Mouse (Mus musculus): ENCODE measurements around the gene Cabp7. TPM values are rescaled to one million over a fixed set of nuclear protein-coding genes. Genes with fewer than 3 reads are reported as not detected.

Cabp7 gene
- polyA plus RNA-seq, 1 experiment from 2014 or later = 0.07 TPM

DNA sequence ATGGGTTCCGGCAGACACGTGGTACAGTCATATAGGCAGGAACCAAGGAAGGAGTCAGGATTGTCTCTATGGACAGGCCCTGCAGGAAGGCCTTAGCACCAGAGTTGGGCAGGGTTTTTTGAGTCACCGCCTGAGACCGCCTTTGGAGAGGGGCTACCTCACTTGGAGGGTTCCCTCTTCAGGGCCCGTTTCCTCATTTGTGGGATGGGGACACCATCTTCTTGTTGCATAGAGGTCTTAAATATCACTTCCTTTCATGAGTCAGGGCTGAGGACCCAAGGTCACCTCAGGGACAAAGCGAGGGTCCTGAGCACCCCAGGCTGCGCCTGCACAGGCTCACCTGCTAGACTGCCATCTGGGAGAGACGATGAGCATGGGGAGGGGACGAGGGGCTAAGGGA lies 9.9 kb upstream of the Cabp7 start:
- Histone ChIP-seq H3K27ac (ENCODE audit: low read length) (no peak overlapping the region), H3K9ac (ENCODE audit: low read depth, low read length) (no peak overlapping the region), H3K36me3 (ENCODE audit: control insufficient read depth, insufficient read depth, low read length) (no peaks in the 10 kb centered on the region), H3K27me3 (replicated peaks; ENCODE audit: control insufficient read depth, insufficient read depth, low read length) (peaks cover under 1% of the 10 kb centered on the region; the same call in 1 of the 2 replicates), H3K4me2 (ENCODE audit: low read depth, low read length) (no peak overlapping the region), H3K9me3 (ENCODE audit: control insufficient read depth, low read length) (peaks cover 3% of the 10 kb centered on the region; the same call in 1 of the 2 replicates), H3K4me3 (ENCODE audit: low read length) (no peak overlapping the region), H3K4me1 (ENCODE audit: control insufficient read depth, insufficient read depth, low read length) (no peaks in the 10 kb centered on the region)
- no peak for ATAC-seq
- WGBS = 79% methylated on average over 9 of the region's 9 CpGs

DNA sequence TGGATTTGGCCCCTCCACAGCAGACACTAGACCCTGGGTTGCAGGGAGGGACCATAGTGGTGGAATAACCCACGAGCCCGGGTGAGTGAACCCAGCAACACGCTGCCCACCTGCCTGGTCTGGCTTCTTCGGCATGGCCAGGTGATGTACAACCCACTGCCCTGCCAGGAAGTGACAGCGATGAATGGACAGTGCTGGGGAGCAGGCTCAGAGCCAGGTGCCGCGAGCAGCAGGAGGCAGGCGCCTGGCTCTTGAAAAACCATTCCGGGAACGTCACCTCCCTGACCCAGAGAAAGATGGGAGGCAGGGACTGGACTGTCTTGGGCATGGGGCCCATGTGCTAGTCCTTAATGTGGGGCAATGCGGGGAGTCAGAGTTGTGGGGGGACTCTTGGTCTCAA lies 8.3 kb upstream of the Cabp7 start:
- 69% methylated on average over 11 of the region's 11 CpGs for WGBS
- H3K27me3 ChIP-seq (replicated peaks; ENCODE audit: control insufficient read depth, insufficient read depth, low read length) = peaks cover 3% of the 10 kb centered on the region
- no peak overlapping the region for H3K4me3 ChIP-seq (ENCODE audit: low read length)
- no peak overlapping the region for H3K27ac ChIP-seq (ENCODE audit: low read length)
- no peak for ATAC-seq
- H3K9me3 ChIP-seq (ENCODE audit: control insufficient read depth, low read length) = peaks cover 3% of the 10 kb centered on the region; the same call in 1 of the 2 replicates
- no peaks in the 10 kb centered on the region for H3K36me3 ChIP-seq (ENCODE audit: control insufficient read depth, insufficient read depth, low read length)
- H3K4me2 ChIP-seq (ENCODE audit: low read depth, low read length) = no peak overlapping the region
- H3K9ac ChIP-seq (ENCODE audit: low read depth, low read length) = no peak overlapping the region
- H3K4me1 ChIP-seq (ENCODE audit: control insufficient read depth, insufficient read depth, low read length) = no peaks in the 10 kb centered on the region

DNA sequence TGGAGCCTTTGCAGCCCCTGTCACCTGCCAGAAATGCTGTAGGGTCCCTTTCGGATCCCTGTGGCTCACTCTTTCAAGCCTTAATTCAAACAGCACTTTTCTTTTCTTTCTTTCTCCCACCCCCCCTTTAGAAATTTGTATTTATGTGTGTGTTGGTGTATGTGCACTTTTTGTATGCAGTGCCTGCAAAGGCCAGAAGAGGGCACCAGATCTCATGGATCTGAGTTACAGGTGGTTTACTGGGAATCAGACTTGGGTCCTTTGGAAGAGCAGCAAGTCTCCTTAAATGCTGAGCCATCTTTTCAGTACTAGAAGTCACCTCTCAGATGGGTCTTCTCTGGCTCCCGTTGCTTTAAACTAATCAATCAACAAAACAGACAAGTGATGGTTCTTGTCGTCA lies 7.5 kb upstream of the Cabp7 start:
- Histone ChIP-seq H3K27ac (ENCODE audit: low read length) (no peak overlapping the region), H3K4me2 (ENCODE audit: low read depth, low read length) (no peak overlapping the region), H3K27me3 (replicated peaks; ENCODE audit: control insufficient read depth, insufficient read depth, low read length) (peaks cover 11% of the 10 kb centered on the region), H3K9ac (ENCODE audit: low read depth, low read length) (no peak overlapping the region), H3K9me3 (ENCODE audit: control insufficient read depth, low read length) (peaks cover 3% of the 10 kb centered on the region; the same call in 1 of the 2 replicates), H3K4me1 (ENCODE audit: control insufficient read depth, insufficient read depth, low read length) (no peaks in the 10 kb centered on the region), H3K36me3 (ENCODE audit: control insufficient read depth, insufficient read depth, low read length) (no peaks in the 10 kb centered on the region), H3K4me3 (ENCODE audit: low read length) (no peak overlapping the region)
- WGBS = 94% methylated on average over 3 of the region's 3 CpGs
- ATAC-seq = no peak

GRCm38 (mm10) chr11:4752836-4753235 lies 6.3 kb upstream of the Cabp7 start:
- H3K4me1 ChIP-seq (ENCODE audit: control insufficient read depth, insufficient read depth, low read length) = no peaks in the 10 kb centered on the region
- no peak overlapping the region for H3K4me2 ChIP-seq (ENCODE audit: low read depth, low read length)
- H3K9me3 ChIP-seq (ENCODE audit: control insufficient read depth, low read length) = peaks cover 3% of the 10 kb centered on the region; the same call in 1 of the 2 replicates
- ATAC-seq = no peak
- peaks cover 23% of the 10 kb centered on the region for H3K27me3 ChIP-seq (replicated peaks; ENCODE audit: control insufficient read depth, insufficient read depth, low read length)
- no peak overlapping the region for H3K27ac ChIP-seq (ENCODE audit: low read length)
- WGBS = 49% methylated on average over 10 of the region's 10 CpGs
- H3K9ac ChIP-seq (ENCODE audit: low read depth, low read length) = no peak overlapping the region
- no peak overlapping the region for H3K4me3 ChIP-seq (ENCODE audit: low read length)
- no peaks in the 10 kb centered on the region for H3K36me3 ChIP-seq (ENCODE audit: control insufficient read depth, insufficient read depth, low read length)

GRCm38 (mm10) chr11:4750263-4750662 lies 3.7 kb upstream of the Cabp7 start:
- Histone ChIP-seq H3K36me3 (ENCODE audit: control insufficient read depth, insufficient read depth, low read length) (no peaks in the 10 kb centered on the region), H3K4me2 (ENCODE audit: low read depth, low read length) (no peak overlapping the region), H3K27ac (ENCODE audit: low read length) (no peak overlapping the region), H3K9ac (ENCODE audit: low read depth, low read length) (no peak overlapping the region), H3K4me1 (ENCODE audit: control insufficient read depth, insufficient read depth, low read length) (peaks cover 12% of the 10 kb centered on the region), H3K4me3 (ENCODE audit: low read length) (no peak overlapping the region), H3K27me3 (replicated peaks; ENCODE audit: control insufficient read depth, insufficient read depth, low read length) (peaks cover 49% of the 10 kb centered on the region), H3K9me3 (ENCODE audit: control insufficient read depth, low read length) (peaks cover 3% of the 10 kb centered on the region; the same call in 1 of the 2 replicates)
- WGBS = 7% methylated on average over 9 of the region's 9 CpGs
- ATAC-seq = peak; percentile 44; the same call in 1 of the 2 replicates

DNA sequence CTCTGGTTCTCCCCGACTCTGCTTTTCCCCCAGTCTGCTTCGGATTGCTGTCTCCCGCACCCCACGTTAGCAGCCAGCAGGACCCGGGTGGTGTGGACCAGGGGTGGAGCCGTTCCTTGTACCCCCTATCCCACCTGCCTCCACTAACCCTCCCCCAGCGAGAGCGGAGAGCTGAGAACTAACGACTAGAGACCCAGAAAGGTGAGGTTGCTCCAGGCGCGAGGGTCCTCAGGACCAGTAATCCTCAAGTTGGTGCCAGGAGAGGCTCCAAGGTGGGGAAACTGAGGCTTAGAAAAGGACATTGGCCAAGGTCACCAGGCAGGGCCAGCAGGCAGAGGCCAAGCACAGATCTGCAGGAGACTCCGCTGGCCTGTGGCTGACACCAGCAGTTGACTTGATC lies 707 bp upstream of the Cabp7 start:
- H3K9ac ChIP-seq (ENCODE audit: low read depth, low read length) = no peak overlapping the region
- 2% methylated on average over 11 of the region's 12 CpGs for WGBS
- no peaks in the 10 kb centered on the region for H3K36me3 ChIP-seq (ENCODE audit: control insufficient read depth, insufficient read depth, low read length)
- peaks cover 65% of the 10 kb centered on the region for H3K27me3 ChIP-seq (replicated peaks; ENCODE audit: control insufficient read depth, insufficient read depth, low read length)
- no peaks in the 10 kb centered on the region for H3K9me3 ChIP-seq (ENCODE audit: control insufficient read depth, low read length)
- H3K4me3 ChIP-seq (ENCODE audit: low read length) = peak overlapping the region; percentile 52
- H3K4me2 ChIP-seq (ENCODE audit: low read depth, low read length) = peak overlapping the region; percentile 93
- ATAC-seq = no peak
- no peak overlapping the region for H3K27ac ChIP-seq (ENCODE audit: low read length)
- peaks cover 12% of the 10 kb centered on the region for H3K4me1 ChIP-seq (ENCODE audit: control insufficient read depth, insufficient read depth, low read length)

DNA sequence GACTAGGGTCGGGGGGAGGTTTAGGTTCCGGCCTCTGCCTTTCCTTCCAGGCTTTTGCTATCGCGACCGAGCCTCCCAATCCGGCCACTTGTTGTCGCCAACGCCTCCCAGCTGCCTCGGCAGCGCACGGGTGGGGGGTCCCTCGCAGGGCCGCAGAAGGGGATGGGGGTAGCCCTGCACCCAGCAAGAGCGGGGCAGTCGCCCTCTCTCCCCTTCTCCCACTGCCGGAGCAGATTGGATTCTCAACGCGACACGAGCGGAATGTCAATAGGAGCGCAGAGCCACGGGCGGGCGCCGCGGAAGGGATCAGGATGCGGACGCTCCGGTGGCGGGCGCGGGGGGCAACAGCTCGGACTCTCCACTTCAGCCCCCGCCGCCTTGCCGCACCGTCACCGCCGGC lies 609 bp downstream of the Cabp7 start:
- ATAC-seq = 0 out of 2 replicates have a peak, but pooled peaks have one; percentile 23
- H3K36me3 ChIP-seq (ENCODE audit: control insufficient read depth, insufficient read depth, low read length) = no peaks in the 10 kb centered on the region
- no peaks in the 10 kb centered on the region for H3K9me3 ChIP-seq (ENCODE audit: control insufficient read depth, low read length)
- peak overlapping the region; percentile 52 for H3K4me3 ChIP-seq (ENCODE audit: low read length)
- H3K27ac ChIP-seq (ENCODE audit: low read length) = no peak overlapping the region
- H3K9ac ChIP-seq (ENCODE audit: low read depth, low read length) = 0 out of 2 replicates have a peak overlapping the region, but pooled peaks have one; percentile 27
- peak overlapping the region; percentile 93 for H3K4me2 ChIP-seq (ENCODE audit: low read depth, low read length)
- H3K27me3 ChIP-seq (replicated peaks; ENCODE audit: control insufficient read depth, insufficient read depth, low read length) = peaks cover 65% of the 10 kb centered on the region
- peaks cover 12% of the 10 kb centered on the region for H3K4me1 ChIP-seq (ENCODE audit: control insufficient read depth, insufficient read depth, low read length)
- under 1% methylated on average over 39 of the region's 39 CpGs for WGBS

GRCm38 (mm10) chr11:4744691-4745090 lies 1.9 kb downstream of the Cabp7 start:
- ATAC-seq = no peak
- no peak overlapping the region for H3K9ac ChIP-seq (ENCODE audit: low read depth, low read length)
- peaks cover 12% of the 10 kb centered on the region for H3K4me1 ChIP-seq (ENCODE audit: control insufficient read depth, insufficient read depth, low read length)
- no peak overlapping the region for H3K4me2 ChIP-seq (ENCODE audit: low read depth, low read length)
- 66% methylated on average over 6 of the region's 6 CpGs for WGBS
- H3K36me3 ChIP-seq (ENCODE audit: control insufficient read depth, insufficient read depth, low read length) = no peaks in the 10 kb centered on the region
- H3K27me3 ChIP-seq (replicated peaks; ENCODE audit: control insufficient read depth, insufficient read depth, low read length) = peaks cover 60% of the 10 kb centered on the region
- H3K4me3 ChIP-seq (ENCODE audit: low read length) = no peak overlapping the region
- H3K27ac ChIP-seq (ENCODE audit: low read length) = no peak overlapping the region
- H3K9me3 ChIP-seq (ENCODE audit: control insufficient read depth, low read length) = no peaks in the 10 kb centered on the region

- 61% methylated on average over 5 of the region's 5 CpGs for WGBS
- peaks cover 21% of the 10 kb centered on the region for H3K27me3 ChIP-seq (replicated peaks; ENCODE audit: control insufficient read depth, insufficient read depth, low read length)
Observed at GRCm38 (mm10) chr11:4740785-4741184, 5.8 kb downstream of the Cabp7 start.

GRCm38 (mm10) chr11:4738719-4739118 lies 7.9 kb downstream of the Cabp7 start:
- Histone ChIP-seq H3K9me3 (ENCODE audit: control insufficient read depth, low read length) (no peaks in the 10 kb centered on the region), H3K36me3 (ENCODE audit: control insufficient read depth, insufficient read depth, low read length) (no peaks in the 10 kb centered on the region), H3K27ac (ENCODE audit: low read length) (no peak overlapping the region), H3K27me3 (replicated peaks; ENCODE audit: control insufficient read depth, insufficient read depth, low read length) (peaks cover 3% of the 10 kb centered on the region; the same call in 1 of the 2 replicates), H3K4me2 (ENCODE audit: low read depth, low read length) (no peak overlapping the region), H3K9ac (ENCODE audit: low read depth, low read length) (no peak overlapping the region), H3K4me3 (ENCODE audit: low read length) (no peak overlapping the region), H3K4me1 (ENCODE audit: control insufficient read depth, insufficient read depth, low read length) (no peaks in the 10 kb centered on the region)
- WGBS = 93% methylated on average over 16 of the region's 16 CpGs
- ATAC-seq = no peak

More at GRCm38 (mm10) chr11:4740785-4741184, 5.8 kb downstream of the Cabp7 start:
- ATAC-seq = no peak
- Histone ChIP-seq H3K4me2 (ENCODE audit: low read depth, low read length) (no peak overlapping the region), H3K9me3 (ENCODE audit: control insufficient read depth, low read length) (no peaks in the 10 kb centered on the region), H3K4me1 (ENCODE audit: control insufficient read depth, insufficient read depth, low read length) (peaks cover 3% of the 10 kb centered on the region), H3K4me3 (ENCODE audit: low read length) (no peak overlapping the region), H3K27ac (ENCODE audit: low read length) (no peak overlapping the region), H3K9ac (ENCODE audit: low read depth, low read length) (no peak overlapping the region), H3K36me3 (ENCODE audit: control insufficient read depth, insufficient read depth, low read length) (no peaks in the 10 kb centered on the region)
